Mouse (Mus musculus): ENCODE results near the gene Tex264. TPM values are rescaled to one million over a fixed set of nuclear protein-coding genes. Genes with fewer than 3 reads are reported as not detected.

The Tex264 gene
- polyA plus RNA-seq, 1 experiment from 2014 or later, result 30.4 TPM

- H3K4me2 ChIP-seq, result no peak overlapping the region
- H3K27me3 ChIP-seq, result peaks cover 24% of the 10 kb centered on the region
- H3K9me3 ChIP-seq, result no peaks in the 10 kb centered on the region
- H3K4me3 ChIP-seq (replicated peaks), result no peak overlapping the region
- H3K27ac ChIP-seq, result no peak overlapping the region
- WGBS, result 21% methylated on average over 7 of the region's 7 CpGs
- no peak for ATAC-seq (ENCODE audit: low FRiP score)
- peaks cover 25% of the 10 kb centered on the region for H3K4me1 ChIP-seq
- H3K9ac ChIP-seq, result no peak overlapping the region
- H3K36me3 ChIP-seq (replicated peaks), result peaks cover 19% of the 10 kb centered on the region
Observed at GRCm38 (mm10) chr9:106659441-106659840, 26.3 kb downstream of the Tex264 start.

- Histone ChIP-seq H3K27ac (no peak overlapping the region), H3K4me1 (peaks cover 17% of the 10 kb centered on the region)
- WGBS, result 42% methylated on average over 5 of the region's 5 CpGs
Observed at GRCm38 (mm10) chr9:106657592-106657991, 28.1 kb downstream of the Tex264 start.

DNA sequence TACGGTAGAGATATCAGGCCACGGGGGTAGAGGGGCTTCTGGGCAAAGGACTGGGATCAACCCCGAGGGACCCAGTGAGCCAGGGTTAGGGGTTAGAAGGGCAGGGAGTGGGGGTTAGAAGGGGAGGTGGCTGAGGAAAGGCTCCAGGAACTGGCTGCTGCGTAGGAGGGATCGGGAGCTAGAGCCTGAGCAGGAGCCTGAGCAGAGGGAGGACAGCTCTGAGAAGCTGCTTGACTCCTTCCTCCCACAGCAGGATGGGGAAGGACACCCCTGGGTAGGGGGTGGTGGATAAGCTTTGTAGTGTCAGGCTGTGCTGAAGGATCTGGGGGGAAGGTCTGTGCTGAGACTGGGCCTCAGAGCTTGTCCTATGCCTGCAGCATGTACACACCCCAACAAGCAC, 28.9 kb downstream of the Tex264 start:
- peaks cover 17% of the 10 kb centered on the region for H3K4me1 ChIP-seq
- no peak overlapping the region for H3K9ac ChIP-seq
- ATAC-seq (ENCODE audit: low FRiP score), result no peak
- H3K27me3 ChIP-seq, result peaks cover 33% of the 10 kb centered on the region
- H3K36me3 ChIP-seq (replicated peaks), result peaks cover 15% of the 10 kb centered on the region
- no peak overlapping the region for H3K27ac ChIP-seq
- no peaks in the 10 kb centered on the region for H3K9me3 ChIP-seq
- no peak overlapping the region for H3K4me2 ChIP-seq
- H3K4me3 ChIP-seq (replicated peaks), result no peak overlapping the region
- WGBS, result 45% methylated on average over 5 of the region's 5 CpGs

More at GRCm38 (mm10) chr9:106657592-106657991, 28.1 kb downstream of the Tex264 start:
- no peaks in the 10 kb centered on the region for H3K9me3 ChIP-seq
- no peak for ATAC-seq (ENCODE audit: low FRiP score)
- peaks cover 19% of the 10 kb centered on the region for H3K36me3 ChIP-seq (replicated peaks)
- H3K9ac ChIP-seq, result no peak overlapping the region
- H3K4me3 ChIP-seq (replicated peaks), result no peak overlapping the region
- peaks cover 33% of the 10 kb centered on the region for H3K27me3 ChIP-seq
- no peak overlapping the region for H3K4me2 ChIP-seq

GRCm38 (mm10) chr9:106655884-106656720, 29.6 kb downstream of the Tex264 start, which contains the start of gene Grm2:
Grm2 (minus strand) TSS chr9:106656082.
- 0 out of 2 replicates have a peak, but pooled peaks cover 13% of the 10 kb centered on the region for H3K36me3 ChIP-seq (replicated peaks)
- H3K4me1 ChIP-seq, result peaks cover 17% of the 10 kb centered on the region
- peak within 1 kb of the TSS; percentile 49 for H3K9ac ChIP-seq
- H3K27ac ChIP-seq, result 0 out of 2 replicates have a peak within 1 kb of the TSS, but pooled peaks have one; percentile 25
- WGBS, result 1% methylated on average over 32 of the region's 44 CpGs
- ATAC-seq (ENCODE audit: low FRiP score), result peak; percentile 70
- H3K27me3 ChIP-seq, result peaks cover 33% of the 10 kb centered on the region
- peak within 1 kb of the TSS; percentile 47 for H3K4me3 ChIP-seq (replicated peaks)
- H3K9me3 ChIP-seq, result no peaks in the 10 kb centered on the region
- peak within 1 kb of the TSS; percentile 77 for H3K4me2 ChIP-seq

- H3K36me3 ChIP-seq (replicated peaks), result no peaks in the 10 kb centered on the region
- no peak overlapping the region for H3K27ac ChIP-seq
- H3K27me3 ChIP-seq, result peaks cover 33% of the 10 kb centered on the region
- no peak overlapping the region for H3K4me2 ChIP-seq
- H3K4me1 ChIP-seq, result peaks cover 12% of the 10 kb centered on the region
- H3K9me3 ChIP-seq, result no peaks in the 10 kb centered on the region
- 76% methylated on average over 1 of the region's 1 CpGs for WGBS
- ATAC-seq (ENCODE audit: low FRiP score), result no peak
- H3K4me3 ChIP-seq (replicated peaks), result no peak overlapping the region
- no peak overlapping the region for H3K9ac ChIP-seq
Observed at GRCm38 (mm10) chr9:106652720-106653119, 33.0 kb downstream of the Tex264 start.

DNA sequence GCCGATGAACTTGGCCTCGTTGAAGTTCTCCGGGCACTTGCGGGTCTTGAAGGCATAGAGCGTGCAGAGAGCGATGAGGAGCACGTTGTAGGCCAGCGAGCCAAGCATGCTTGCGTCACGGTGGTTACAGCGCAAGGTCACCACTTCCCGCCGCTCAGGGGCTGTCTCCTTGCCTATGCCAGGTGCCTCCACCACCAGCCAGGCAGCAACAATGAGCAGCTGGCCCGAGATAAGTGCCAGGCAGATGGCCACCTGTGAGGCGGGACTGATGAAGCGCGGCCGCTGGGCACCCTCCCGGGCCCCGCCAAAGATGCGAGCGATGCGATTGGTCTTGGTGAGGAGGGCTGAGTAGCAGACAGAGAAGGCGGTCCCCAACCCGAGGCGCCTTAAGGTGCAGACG, 38.5 kb downstream of the Tex264 start:
- no peaks in the 10 kb centered on the region for H3K36me3 ChIP-seq (replicated peaks)
- H3K4me1 ChIP-seq, result no peaks in the 10 kb centered on the region
- no peak overlapping the region for H3K4me3 ChIP-seq (replicated peaks)
- H3K9me3 ChIP-seq, result no peaks in the 10 kb centered on the region
- no peaks in the 10 kb centered on the region for H3K27me3 ChIP-seq
- no peak overlapping the region for H3K27ac ChIP-seq
- no peak overlapping the region for H3K9ac ChIP-seq
- H3K4me2 ChIP-seq, result no peak overlapping the region
- WGBS, result 74% methylated on average over 27 of the region's 27 CpGs
- ATAC-seq (ENCODE audit: low FRiP score), result no peak

- 81% methylated on average over 9 of the region's 9 CpGs for WGBS
Observed at GRCm38 (mm10) chr9:106645684-106646271, 39.9 kb downstream of the Tex264 start.

DNA sequence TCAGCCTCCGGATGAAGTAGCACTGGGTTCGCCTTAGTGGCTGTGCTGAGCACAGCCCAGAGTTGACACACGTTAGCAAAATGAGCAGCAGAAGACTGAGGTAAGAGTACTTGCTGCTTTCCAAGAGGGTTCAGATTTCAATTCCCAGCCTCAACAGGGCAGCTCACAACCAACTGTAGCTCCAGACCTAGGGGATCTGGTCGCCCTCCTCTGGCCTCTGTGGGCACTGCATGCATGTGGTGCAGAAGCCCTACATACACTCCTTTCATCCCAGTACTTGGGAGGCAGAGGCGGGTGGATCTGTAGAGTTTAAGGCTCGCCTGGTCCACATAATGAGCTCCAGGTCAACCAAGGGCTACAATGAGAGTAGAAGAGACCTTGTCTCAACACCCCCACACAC, 41.9 kb downstream of the Tex264 start:
- 76% methylated on average over 6 of the region's 6 CpGs for WGBS
- no peak overlapping the region for H3K4me3 ChIP-seq (replicated peaks)
- H3K4me2 ChIP-seq, result no peak overlapping the region
- ATAC-seq (ENCODE audit: low FRiP score), result no peak
- no peaks in the 10 kb centered on the region for H3K4me1 ChIP-seq
- H3K36me3 ChIP-seq (replicated peaks), result no peaks in the 10 kb centered on the region
- no peak overlapping the region for H3K27ac ChIP-seq
- no peaks in the 10 kb centered on the region for H3K9me3 ChIP-seq
- no peak overlapping the region for H3K9ac ChIP-seq
- H3K27me3 ChIP-seq, result no peaks in the 10 kb centered on the region

More at GRCm38 (mm10) chr9:106645684-106646271, 39.9 kb downstream of the Tex264 start:
- no peak overlapping the region for H3K4me3 ChIP-seq (replicated peaks)
- no peaks in the 10 kb centered on the region for H3K4me1 ChIP-seq
- no peaks in the 10 kb centered on the region for H3K27me3 ChIP-seq
- H3K4me2 ChIP-seq, result no peak overlapping the region
- H3K9me3 ChIP-seq, result no peaks in the 10 kb centered on the region
- ATAC-seq (ENCODE audit: low FRiP score), result no peak
- H3K36me3 ChIP-seq (replicated peaks), result no peaks in the 10 kb centered on the region
- no peak overlapping the region for H3K9ac ChIP-seq
- no peak overlapping the region for H3K27ac ChIP-seq

GRCm38 (mm10) chr9:106643128-106643527, 42.6 kb downstream of the Tex264 start:
- Histone ChIP-seq H3K36me3 (replicated peaks) (no peaks in the 10 kb centered on the region), H3K4me3 (replicated peaks) (no peak overlapping the region), H3K27me3 (no peaks in the 10 kb centered on the region), H3K9me3 (no peaks in the 10 kb centered on the region), H3K9ac (no peak overlapping the region), H3K4me1 (no peaks in the 10 kb centered on the region), H3K4me2 (no peak overlapping the region), H3K27ac (no peak overlapping the region)
- WGBS, result 34% methylated on average over 7 of the region's 7 CpGs
- 0 out of 2 replicates have a peak, but pooled peaks have one; percentile 53 for ATAC-seq (ENCODE audit: low FRiP score)

GRCm38 (mm10) chr9:106641346-106641745, 44.4 kb downstream of the Tex264 start:
- Histone ChIP-seq H3K36me3 (replicated peaks) (no peaks in the 10 kb centered on the region), H3K27me3 (no peaks in the 10 kb centered on the region), H3K4me1 (no peaks in the 10 kb centered on the region), H3K9ac (no peak overlapping the region), H3K27ac (no peak overlapping the region), H3K9me3 (no peaks in the 10 kb centered on the region), H3K4me2 (no peak overlapping the region), H3K4me3 (replicated peaks) (no peak overlapping the region)
- 55% methylated on average over 5 of the region's 5 CpGs for WGBS
- no peak for ATAC-seq (ENCODE audit: low FRiP score)

GRCm38 (mm10) chr9:106638154-106638553, 47.6 kb downstream of the Tex264 start:
- no peak for ATAC-seq (ENCODE audit: low FRiP score)
- H3K27ac ChIP-seq, result no peak overlapping the region
- H3K4me3 ChIP-seq (replicated peaks), result no peak overlapping the region
- no peaks in the 10 kb centered on the region for H3K27me3 ChIP-seq
- WGBS, result 93% methylated on average over 8 of the region's 8 CpGs
- no peaks in the 10 kb centered on the region for H3K36me3 ChIP-seq (replicated peaks)
- no peaks in the 10 kb centered on the region for H3K9me3 ChIP-seq
- H3K4me2 ChIP-seq, result no peak overlapping the region
- H3K4me1 ChIP-seq, result no peaks in the 10 kb centered on the region
- H3K9ac ChIP-seq, result no peak overlapping the region

- no peak for ATAC-seq (ENCODE audit: low FRiP score)
- Histone ChIP-seq H3K9ac (no peak overlapping the region), H3K27me3 (no peaks in the 10 kb centered on the region), H3K27ac (no peak overlapping the region), H3K4me2 (no peak overlapping the region), H3K36me3 (replicated peaks) (no peaks in the 10 kb centered on the region), H3K4me1 (no peaks in the 10 kb centered on the region), H3K4me3 (replicated peaks) (no peak overlapping the region), H3K9me3 (no peaks in the 10 kb centered on the region)
- WGBS, result 68% methylated on average over 5 of the region's 5 CpGs
Observed at GRCm38 (mm10) chr9:106632185-106632584, 53.5 kb downstream of the Tex264 start.

Data from forebrain, embryonic 12.5 days (tissue).